Mouse (Mus musculus) induced T-regulatory cell, adult 2 months (primary cell): ENCODE data around the gene Rhobtb3.
A peak's percentile ranks its signal among the peaks of the same experiment; 100 is the strongest.

Experiments
- DNase-seq: peaks from one replicate; pipeline ENCODE4 v3.0.0-alpha.2; 2012; ENCODE audit warnings: low read depth

Rhobtb3 gene

GRCm38 (mm10) chr13:75943189-75944043, at the start of gene Rhobtb3:
Rhobtb3 (minus strand) TSS chr13:75943925.
- DNase-seq = peak; percentile 20

GRCm38 (mm10) chr13:75992169-75993028, 48.7 kb upstream of the Rhobtb3 start:
- no peak for DNase-seq

- no peak for DNase-seq
Observed at GRCm38 (mm10) chr13:75988096-75988495, 44.4 kb upstream of the Rhobtb3 start.

GRCm38 (mm10) chr13:75981901-75982300, 38.2 kb upstream of the Rhobtb3 start:
- peak; percentile 38 for DNase-seq

- DNase-seq = no peak
Observed at GRCm38 (mm10) chr13:75976649-75977048, 32.9 kb upstream of the Rhobtb3 start.

GRCm38 (mm10) chr13:75976218-75976617, 32.5 kb upstream of the Rhobtb3 start:
- DNase-seq = no peak

GRCm38 (mm10) chr13:75975629-75976028, 31.9 kb upstream of the Rhobtb3 start:
- no peak for DNase-seq

GRCm38 (mm10) chr13:75974481-75974880, 30.8 kb upstream of the Rhobtb3 start:
- no peak for DNase-seq

GRCm38 (mm10) chr13:75966850-75967249, 23.1 kb upstream of the Rhobtb3 start, which contains the start of gene Spata9:
Spata9 (plus strand) TSS chr13:75967150.
- DNase-seq = no peak

GRCm38 (mm10) chr13:75955357-75955992, 11.8 kb upstream of the Rhobtb3 start:
- DNase-seq = no peak

- no peak for DNase-seq
Observed at GRCm38 (mm10) chr13:75950295-75950694, 6.6 kb upstream of the Rhobtb3 start.

GRCm38 (mm10) chr13:75944044-75944820, 507 bp upstream of the Rhobtb3 start:
- DNase-seq = no peak

- DNase-seq = no peak
Observed at GRCm38 (mm10) chr13:75942731-75943130, 994 bp downstream of the Rhobtb3 start.

- DNase-seq = no peak
Observed at GRCm38 (mm10) chr13:75941518-75942295, 2.0 kb downstream of the Rhobtb3 start.

GRCm38 (mm10) chr13:75940791-75941517, 2.8 kb downstream of the Rhobtb3 start:
- no peak for DNase-seq

- no peak for DNase-seq
Observed at GRCm38 (mm10) chr13:75938866-75939265, 4.9 kb downstream of the Rhobtb3 start.

- no peak for DNase-seq
Observed at GRCm38 (mm10) chr13:75933287-75933686, 10.4 kb downstream of the Rhobtb3 start.

GRCm38 (mm10) chr13:75931073-75931472, 12.7 kb downstream of the Rhobtb3 start:
- DNase-seq = no peak

GRCm38 (mm10) chr13:75930660-75931059, 13.1 kb downstream of the Rhobtb3 start:
- no peak for DNase-seq

GRCm38 (mm10) chr13:75930023-75930422, 13.7 kb downstream of the Rhobtb3 start:
- no peak for DNase-seq
